Mouse (Mus musculus) common myeloid progenitor, adult 5-6 weeks (primary cell): ENCODE measurements at regions not wholly inside any gene's neighbourhood (a gene's known extent, or its start where the extent isn't known, plus 50 kb on each side); places are given as distances from the start of the nearest gene placed in this dataset.

Experiments
- ATAC-seq: replicated peaks from 2 replicates; pipeline ENCODE4 v1.8.0; 2016; ENCODE audit warnings: low read depth, mild to moderate bottlenecking, moderate TSS enrichment, inconsistent platforms; ENCODE audit not compliant: poor library complexity, severe bottlenecking

DNA sequence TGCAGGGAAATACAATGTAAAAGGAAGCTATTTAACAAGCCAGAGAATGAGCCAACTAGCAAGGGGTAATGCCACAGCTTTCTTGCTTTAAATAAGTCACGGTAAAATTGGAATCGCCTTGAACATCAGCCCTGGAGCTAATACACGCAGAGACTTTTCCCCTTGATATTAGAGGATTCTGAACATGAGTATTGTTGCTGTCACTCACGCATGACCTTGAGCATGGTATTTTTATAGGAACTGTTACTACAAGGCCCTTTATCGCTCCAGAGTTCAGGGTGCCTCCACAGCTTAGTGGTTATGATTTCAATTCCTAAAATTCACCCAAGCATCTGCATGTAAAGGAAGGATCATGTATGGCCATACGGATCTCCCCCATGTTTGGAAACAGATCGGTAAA lies 161.7 kb downstream of the Vegfc start:
- peak; percentile 78 for ATAC-seq

DNA sequence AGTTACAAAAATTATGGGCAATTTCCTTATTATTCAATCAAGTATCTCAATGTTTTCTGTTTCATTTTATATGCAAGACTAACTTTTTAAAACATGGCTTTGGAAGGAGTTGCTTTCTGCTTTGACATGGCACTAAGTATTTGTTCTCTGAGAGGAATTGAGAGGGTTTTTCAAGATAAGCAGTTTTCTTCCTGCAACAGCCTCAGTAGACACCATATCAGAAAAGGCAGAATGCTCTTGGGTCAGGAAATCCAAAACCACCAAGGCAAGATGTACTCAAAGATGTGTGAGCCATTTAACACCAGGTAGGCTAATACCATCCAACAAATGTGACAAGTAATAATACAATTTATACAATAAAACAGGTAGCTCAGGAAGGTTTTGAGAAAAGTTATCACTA lies 178.0 kb downstream of the Vegfc start:
- ATAC-seq, result peak; percentile 89

DNA sequence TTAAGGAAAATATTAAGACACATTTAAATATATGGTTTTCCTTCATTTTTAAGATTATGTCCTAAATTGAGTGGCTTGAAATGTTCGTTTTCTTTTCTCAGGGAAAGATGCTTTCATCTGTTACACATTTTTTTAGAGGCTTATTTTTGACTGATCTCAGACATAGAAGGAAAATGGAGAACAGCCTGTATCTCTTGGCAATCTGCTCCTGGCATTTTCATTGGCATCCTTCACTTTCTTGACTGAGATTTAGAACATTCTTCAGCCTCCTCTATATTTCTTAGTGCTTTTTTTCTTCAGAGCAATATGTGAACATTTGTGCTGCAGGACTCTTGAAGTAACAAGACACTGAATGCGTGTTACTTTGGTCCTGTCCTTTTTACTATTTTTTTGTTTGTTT lies 192.7 kb downstream of the Vegfc start:
- no peak for ATAC-seq

- ATAC-seq, result no peak
These were observed 195.7 kb downstream of the Vegfc start for GRCm38 (mm10) chr8:54273080-54273479.

DNA sequence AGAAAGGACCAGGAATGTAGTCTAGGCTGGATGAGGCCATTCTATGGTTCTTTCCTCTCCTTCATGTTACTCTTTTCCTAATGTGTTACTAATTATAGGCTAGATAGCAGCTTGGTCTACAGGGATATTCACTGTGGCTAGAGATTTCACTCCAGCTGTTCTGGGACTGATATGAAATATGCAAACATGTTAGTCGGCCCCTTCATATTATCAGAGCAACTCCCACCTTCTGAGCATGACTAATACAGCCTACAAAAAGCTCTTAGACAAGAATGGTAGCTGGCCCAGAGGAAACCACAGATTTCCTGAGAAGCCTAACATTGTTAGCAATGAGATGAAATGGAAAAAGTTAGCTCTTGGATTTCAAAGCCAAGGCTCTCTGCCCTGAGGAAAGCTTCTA lies 198.1 kb downstream of the Vegfc start:
- ATAC-seq, result peak; percentile 99
